Mouse (Mus musculus) urinary bladder, postnatal 36 days (tissue): ENCODE results near the gene A830018L16Rik.
"Not testable (repeated sequence)": the region's sequence is repeated elsewhere in the genome, so short reads cannot be mapped to it uniquely, and the experiment has no call there.

Experiments
- DNase-seq, 2 experiments: peaks; one replicate each; pipeline ENCODE4 v3.0.0; 2022; ENCODE audit warnings: low spot score in 2 of 2, mixed read lengths in 1 of 2

A830018L16Rik gene

DNA sequence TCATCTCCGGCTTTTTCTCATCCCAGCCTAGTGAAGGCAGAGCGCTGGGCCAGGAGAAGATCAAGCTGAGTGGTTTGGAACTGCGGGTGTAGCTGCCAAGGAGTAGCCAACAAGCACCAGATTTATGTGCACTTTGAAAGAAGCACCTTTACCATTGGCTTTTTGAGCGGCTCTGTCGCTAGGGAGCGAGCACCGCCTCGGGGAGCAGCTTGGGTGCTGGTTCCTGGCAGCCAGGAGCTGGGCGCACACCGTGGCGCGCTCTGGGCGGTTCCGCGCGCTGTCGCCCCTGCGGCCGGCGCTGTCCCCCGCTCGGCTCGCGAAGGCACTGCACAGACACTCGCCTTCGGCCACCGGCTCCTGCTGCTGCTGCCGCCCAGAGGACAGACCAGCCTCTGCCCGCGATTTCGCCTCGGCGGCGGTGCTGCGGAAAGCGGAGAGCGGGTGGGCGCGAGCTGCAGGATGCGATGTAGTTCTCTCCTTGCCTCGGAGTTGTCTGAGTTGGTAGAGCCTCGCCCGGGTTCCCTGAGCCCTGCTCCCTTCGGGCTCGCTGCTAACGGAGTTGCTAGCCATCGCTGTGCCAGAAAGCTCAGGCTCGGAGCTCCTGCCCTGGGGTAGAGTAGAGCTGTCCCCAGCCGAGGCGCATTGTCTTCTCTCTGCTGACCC is at the start of gene A830018L16Rik:
Gene A830018L16Rik (plus strand): TSS at position 212 of the 663 bp plus-strand sequence.
- peak; percentile 13 to 34 for DNase-seq

- no peak for DNase-seq
These were observed 28.1 kb upstream of the A830018L16Rik start for GRCm38 (mm10) chr1:11385846-11386245.

DNA sequence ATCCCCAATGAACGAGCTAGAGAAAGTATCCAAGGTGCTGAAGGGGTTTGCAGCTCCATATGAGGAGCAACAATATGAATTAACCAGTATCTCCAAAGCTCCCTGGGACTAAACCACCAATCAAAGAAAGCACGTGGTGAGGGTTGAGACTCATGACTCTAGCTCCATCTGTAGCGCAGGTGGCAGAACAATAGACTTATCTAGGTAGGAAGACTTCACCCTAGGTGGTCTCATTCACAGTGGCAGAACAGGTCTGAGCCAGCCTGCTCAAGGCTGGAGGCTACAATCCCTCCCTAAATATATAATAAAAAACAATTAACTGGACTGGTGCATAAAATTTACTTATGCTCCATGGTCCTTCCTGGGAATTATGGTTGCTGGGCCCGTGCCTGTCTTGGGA is 18.5 kb upstream of the A830018L16Rik start:
- no peak for DNase-seq

DNA sequence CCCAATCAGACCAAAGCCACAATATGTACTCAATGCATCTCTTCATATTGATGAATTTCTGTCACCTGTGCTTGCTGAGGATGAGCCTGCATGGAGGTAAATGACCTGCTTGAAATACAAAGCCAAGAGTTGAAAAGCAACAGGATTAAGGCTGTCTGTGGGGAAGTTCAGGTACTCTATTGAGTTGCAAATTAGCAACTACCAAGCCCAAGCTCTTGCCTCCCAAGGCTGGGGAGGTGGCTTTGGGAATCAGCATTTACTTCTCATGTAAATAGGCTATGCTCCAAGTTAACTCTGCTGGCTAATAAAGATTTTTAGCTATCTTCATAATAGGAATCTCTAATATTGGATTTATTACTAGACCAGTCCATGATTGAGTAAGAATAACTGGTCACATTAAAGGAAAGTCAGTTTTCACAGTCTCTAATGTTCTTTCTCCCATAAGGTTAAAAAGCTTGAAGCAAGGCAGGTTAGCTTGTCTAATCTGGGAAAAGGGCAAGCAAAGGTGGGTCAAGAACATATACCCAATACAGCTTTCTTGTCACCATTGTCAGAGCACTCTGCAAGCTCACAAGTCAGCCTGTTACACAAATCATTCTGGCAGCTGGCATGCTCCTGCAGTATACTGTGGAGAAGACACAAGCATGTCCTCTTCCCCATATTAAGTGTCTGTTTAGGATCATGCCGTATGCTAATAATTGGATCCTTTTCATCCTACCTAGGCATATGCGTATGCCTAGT is 17.7 kb upstream of the A830018L16Rik start:
- DNase-seq, result no peak

DNA sequence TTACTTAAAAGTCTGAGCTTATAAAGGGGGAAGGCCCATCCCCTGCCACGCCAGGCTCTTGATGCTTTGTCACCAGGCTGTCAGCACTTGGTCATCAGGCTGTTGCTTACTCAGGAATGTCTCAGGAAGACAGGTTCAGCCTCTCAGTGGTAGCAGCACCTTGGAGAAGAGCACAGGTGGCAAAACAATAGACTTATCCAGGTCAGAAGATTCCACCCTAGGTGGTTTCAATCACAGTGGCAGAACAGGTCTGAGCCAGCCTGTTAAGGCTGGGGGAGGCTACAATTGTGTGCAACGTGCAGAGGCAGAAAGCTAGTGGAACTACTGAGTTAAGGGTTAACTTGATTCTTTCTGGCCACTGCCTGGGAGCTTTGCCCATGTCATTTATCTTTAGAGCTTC is 12.7 kb upstream of the A830018L16Rik start:
- DNase-seq, result no peak

DNA sequence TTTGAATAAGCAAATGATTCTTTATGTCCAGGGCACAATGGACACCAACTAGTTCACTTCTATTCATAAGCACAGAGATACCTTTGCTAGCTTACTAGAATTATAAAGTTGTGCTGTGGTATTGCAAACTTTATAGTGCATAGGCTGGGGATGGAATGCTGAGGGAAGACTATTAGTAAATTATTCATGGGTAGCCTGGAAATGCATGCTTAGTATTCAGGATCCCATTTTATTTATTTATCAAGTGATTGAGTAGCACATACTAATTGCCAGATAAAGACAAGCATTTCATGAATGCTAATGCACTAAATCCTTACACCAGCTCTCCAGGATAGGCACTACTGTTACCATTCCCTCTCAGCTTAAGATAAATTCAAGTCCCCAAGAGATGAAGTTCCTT is 8.4 kb upstream of the A830018L16Rik start:
- DNase-seq, result no peak

DNA sequence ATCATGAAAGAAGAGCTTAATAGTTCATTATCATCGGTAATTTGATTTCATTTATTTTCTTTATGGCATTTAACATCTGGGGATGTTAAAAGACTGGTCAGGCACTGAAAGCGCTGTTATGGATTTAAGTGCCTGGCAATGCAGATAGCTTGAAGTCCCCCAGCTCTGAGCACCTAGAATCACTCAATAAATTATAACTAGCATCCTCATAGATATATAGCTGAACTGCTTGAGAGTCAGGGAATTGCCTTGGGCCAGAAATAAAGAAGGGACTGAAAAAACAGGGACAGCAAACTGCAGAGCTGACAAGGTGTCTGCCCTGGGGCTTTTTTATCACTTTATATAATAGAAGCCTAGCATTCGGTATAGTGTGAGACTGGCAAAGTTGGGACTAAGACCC is 7.9 kb upstream of the A830018L16Rik start:
- DNase-seq, result no peak

DNA sequence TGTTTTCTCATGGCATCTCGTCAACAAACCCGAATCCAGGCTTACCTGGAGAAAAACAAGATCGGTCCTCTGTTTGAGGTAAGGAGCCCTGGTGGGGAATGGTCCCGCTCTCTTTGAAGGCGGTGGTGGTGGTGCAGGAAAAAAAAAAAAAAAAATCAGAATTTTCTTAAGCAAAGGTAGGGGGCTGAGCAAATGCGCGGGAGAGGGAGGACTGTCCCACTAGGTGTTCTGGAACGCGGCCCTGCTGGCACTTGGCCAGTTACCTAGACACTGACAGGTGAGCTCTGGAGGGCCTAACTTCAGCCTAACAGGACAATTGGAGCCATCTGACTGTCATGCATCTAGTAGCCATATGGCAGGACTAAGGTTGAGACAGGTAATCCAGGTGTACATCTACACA is 655 bp downstream of the A830018L16Rik start:
- no peak for DNase-seq

- no peak for DNase-seq
These were observed 13.4 kb downstream of the A830018L16Rik start for GRCm38 (mm10) chr1:11427310-11427709.

- DNase-seq, result peak in 1 of 2 experiments; percentile 21
These were observed 44.4 kb downstream of the A830018L16Rik start for GRCm38 (mm10) chr1:11458353-11458752.

DNA sequence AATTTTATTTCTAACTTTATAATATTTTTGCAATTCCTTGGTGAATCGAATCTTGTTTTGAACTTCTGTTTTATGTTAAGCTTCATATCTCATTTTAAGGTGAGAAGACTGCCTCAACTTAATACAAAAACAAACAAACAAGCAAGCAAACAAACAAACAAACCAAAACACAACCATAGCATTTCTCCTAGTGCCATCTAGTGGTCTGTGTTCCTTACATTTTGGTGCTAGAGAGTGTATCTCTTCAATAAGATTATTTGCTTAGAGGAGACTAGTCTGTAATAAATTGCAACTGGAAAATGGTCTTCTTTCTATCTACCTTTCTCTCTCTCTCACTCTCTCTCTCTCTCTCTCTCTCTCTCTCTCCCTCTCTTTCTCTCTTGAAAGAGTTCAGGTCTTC is 52.4 kb downstream of the A830018L16Rik start:
- DNase-seq, result no peak

DNA sequence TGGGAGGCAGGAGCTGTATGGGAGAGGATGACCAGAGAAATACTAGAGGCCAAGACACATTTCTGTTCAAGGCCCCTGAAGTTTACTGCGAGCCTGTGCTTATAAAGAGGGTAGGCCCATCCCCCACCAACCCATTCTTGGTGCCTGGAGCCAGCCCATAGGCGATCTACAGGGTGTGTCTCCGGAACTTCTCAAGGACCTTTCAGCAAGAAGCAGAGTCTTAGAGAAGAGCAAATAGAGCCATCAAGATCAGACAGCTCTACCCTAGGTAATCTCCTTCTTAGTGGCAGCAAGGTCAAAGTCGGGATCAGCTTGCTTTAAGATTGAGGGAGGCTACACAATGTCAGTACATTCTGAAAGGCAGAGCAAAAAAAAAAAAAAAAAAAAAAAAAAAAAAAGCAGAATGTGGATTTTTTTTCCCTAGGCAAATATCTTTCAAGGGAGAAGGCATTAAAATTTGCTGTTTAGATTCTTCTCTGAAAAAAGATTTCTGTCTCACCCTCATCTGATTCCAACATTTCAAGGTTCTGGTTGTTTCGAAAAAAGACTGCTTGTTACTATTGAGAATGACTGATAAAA is 53.2 kb downstream of the A830018L16Rik start:
- no peak for DNase-seq

- DNase-seq, result no peak
These were observed 79.0 kb downstream of the A830018L16Rik start for GRCm38 (mm10) chr1:11492936-11493335.

DNA sequence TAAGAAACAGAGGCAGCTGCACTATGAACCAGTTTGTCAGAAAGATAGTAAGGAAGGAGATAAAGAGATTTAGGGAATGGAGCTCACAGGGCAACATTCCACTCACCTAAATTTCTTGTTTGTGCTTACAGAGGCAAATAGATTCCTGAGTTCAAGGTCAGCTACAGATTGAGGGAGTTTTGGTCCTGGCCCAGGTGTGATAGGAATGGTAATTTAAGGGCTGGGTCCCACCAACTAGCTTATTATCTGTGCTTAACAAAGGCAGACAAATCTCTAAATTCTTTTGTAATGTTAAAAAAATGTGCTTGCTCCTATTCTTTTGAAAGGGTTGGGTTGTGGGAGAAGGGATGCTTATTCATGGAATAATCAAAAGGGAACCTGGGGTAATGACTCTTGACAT is 87.7 kb downstream of the A830018L16Rik start:
- no peak for DNase-seq

DNA sequence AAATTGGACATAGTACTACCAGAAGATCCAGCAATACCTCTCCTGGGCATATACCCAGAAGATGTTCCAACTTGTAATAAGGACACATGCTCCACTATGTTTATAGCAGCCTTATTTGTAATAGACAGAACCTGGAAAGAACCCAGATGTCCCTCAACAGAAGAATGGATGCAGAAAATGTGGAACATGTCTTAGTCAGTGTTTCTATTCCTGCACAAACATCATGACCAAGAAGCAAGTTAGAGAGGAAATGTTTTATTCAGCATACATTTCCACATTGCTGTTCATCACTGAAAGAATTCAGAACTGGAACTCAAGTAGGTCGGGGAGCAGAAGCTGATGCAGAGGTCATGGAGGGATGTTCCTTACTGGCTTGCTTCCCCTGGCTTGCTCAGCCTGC is 135.9 kb downstream of the A830018L16Rik start:
- DNase-seq, result not testable (repeated sequence)

- DNase-seq, result peak in 1 of 2 experiments; percentile 1
These were observed 151.4 kb downstream of the A830018L16Rik start for GRCm38 (mm10) chr1:11565309-11565708.

- no peak for DNase-seq
These were observed 152.8 kb downstream of the A830018L16Rik start for GRCm38 (mm10) chr1:11566730-11567129.

DNA sequence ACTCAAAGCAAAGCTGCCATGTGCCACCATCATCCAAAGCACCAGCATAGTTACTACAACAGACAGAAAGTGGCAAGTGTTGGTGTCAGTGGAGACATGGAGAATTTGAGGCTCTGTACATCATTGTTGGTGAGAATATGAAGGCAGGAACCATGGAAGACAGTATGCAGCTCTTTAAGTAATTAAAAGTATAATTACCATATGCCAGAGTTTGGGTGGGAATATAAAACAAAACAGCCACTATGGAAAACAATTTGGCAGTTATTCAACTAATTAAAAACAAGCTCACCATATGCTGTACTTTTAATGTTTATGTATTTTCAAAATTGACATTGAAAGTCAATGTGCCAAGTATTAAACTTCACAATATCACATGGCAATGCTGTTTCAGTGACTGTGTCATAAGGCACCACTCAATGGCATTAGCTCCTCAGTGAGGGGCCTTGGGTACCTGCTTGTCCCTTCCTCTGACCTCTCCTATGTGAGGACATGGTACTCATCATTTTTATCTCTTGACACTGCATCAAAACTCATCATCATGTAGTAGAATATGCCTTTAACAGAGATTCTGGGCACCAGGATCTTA is 153.5 kb downstream of the A830018L16Rik start:
- DNase-seq, result no peak

DNA sequence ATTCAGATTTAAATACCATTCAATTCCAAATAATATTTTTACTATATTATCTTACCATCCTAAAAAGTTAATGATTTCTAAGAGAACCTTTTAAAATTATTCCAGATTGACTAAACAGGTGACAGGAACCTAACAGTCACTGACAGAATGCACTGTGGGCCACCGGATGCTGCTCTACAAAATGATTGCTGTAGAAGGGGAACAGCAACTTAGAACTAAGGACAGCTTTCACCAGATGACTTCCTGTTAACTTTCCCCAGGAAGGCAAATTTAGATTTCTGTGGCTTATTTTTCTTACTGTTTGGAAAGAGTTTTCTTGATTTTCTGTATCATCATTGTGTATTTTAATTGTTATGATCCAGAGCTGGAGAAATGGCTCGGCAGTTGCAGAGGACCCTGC is 156.4 kb downstream of the A830018L16Rik start:
- no peak for DNase-seq

GRCm38 (mm10) chr1:11573462-11573861 is 159.6 kb downstream of the A830018L16Rik start:
- no peak for DNase-seq

- no peak for DNase-seq
These were observed 166.1 kb downstream of the A830018L16Rik start for GRCm38 (mm10) chr1:11580026-11580425.

DNA sequence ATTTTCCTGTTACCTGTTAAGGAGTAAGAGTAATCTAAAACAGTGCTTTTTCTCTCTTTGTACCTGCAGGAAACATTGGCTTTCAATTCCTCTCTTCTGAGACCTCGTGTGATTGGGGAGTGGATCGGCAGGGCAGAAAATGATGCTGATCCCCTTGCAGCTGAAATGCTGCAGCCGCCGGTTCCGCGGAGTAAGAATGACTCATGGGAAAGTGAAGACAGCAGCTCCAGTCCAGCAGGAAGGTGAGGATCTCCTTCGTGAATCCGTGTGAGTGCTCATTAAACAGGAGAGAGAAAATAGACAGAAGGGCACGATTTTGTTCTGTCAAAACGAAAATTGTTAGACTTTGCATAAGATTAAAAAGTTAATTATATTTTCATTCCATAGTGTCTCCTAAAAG is 174.4 kb downstream of the A830018L16Rik start:
- DNase-seq, result no peak

DNA sequence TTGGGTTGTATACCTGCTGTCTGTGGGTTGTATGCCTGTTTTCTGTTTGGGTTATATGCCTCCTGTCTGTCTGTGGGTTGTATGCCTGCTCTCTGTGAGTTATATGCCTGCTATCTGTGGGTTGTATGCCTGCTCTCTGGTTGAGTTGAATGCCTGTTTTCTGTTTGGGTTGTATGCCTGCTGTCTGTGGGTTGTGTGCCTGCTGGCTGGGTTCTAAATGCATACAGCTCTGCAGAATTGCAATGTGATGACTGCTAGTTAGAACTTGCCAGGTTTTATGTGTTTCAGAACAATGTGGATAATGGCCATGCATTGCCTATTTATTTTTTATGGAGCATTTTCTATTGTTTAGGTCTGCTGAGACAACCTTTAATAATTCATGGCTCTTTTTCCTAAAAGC is 236.2 kb downstream of the A830018L16Rik start:
- no peak for DNase-seq
